Mouse (Mus musculus) left cerebral cortex, adult 8-10 months (tissue): ENCODE measurements around the gene Pip5k1a. TPM values are rescaled to one million over a fixed set of nuclear protein-coding genes. Genes with fewer than 3 reads are reported as not detected.
"Not testable (repeated sequence)": the region's sequence is repeated elsewhere in the genome, so short reads cannot be mapped to it uniquely, and the experiment has no call there.

Experiments
- DNase-seq, 2 experiments: peaks; one replicate each; pipeline ENCODE4 v3.0.0; 2022; ENCODE audit warnings: low spot score in 2 of 2
- total RNA-seq, 4 experiments: library from RNA; stranded (reverse); gene quantifications; 2 replicates each; pipeline ENCODE4 v1.2.4; 2022

The Pip5k1a gene
- total RNA-seq, result 10 to 100 TPM; 49.9 to 53.7 (median 51.0) TPM

DNA sequence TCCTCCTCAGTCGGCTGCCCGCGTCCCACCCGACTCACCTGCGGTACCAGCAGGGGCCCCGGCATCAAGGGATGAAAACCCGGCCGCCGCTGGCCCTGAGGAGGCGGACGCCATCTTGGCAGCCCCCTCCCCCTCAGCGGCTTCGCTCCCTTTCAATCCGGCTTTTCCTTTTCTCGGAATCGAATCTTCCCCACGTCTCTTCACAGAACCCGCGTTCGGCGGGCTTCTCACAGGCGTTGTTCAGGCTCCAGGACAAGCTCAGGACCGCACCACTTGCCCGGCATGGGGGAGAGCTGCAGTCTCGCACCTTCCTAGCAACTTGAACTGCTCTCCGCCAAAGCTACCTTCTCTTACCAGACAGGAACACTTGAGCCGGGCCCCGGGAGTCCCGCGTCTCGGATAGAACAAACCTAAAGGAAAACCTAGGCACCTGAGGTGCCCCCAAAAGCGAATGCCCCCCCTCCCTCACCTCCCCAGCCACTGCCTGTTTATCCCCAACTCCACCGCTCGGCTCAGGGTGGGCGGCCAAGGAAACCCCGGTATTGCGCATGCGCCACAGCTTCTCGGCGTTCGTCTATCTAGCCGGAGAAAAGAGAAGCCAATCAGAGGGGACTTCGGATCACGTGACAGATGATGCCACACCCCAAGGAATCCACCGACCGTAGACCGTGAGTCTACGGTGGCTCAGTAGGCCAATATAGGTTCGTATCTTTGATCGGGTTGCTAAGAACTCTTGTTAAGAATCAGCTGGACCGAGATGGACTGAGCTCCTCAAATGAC, at the start of gene Pip5k1a:
Pip5k1a (minus strand) TSS at position 593 of the 780 bp plus-strand sequence.
- DNase-seq, result peak; percentile 92 to 96

DNA sequence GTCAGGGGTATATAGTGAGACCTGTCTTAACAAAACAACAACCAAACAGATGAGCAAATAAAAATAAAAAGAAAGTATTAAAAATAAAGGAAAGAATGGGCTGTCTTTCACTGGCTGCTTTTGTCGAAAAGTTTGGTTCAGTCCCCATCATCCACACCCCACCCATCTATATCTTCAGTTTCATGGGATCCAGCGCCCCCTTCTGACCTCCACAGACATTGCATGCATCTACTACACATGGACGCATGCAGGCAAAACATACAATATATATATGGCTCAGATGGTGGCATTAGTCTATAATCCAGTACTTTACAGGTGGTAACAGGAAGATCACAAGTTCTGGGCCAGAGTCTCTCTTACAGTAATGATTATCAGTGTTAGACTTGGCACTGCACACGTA, 47.1 kb upstream of the Pip5k1a start:
- DNase-seq, result no peak

DNA sequence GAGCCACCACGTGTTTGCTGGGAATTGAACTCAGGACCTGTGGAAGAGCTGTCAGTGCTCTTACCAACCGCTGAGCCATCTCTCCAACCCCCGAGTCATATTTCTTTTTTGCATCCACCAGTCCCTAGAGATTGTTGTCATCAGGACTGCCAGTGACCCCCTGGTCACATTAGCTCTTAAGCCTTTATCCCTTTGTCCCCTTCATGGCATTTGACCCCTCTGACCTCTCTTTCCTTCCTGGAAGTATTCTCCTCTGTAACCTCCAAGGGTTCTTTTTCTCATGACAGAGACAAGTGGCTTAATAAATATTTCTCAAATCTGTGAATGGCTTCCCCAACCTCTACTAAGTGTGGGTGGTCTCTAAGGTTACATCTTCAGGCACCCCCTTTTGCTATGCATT, 41.2 kb upstream of the Pip5k1a start:
- DNase-seq, result no peak

DNA sequence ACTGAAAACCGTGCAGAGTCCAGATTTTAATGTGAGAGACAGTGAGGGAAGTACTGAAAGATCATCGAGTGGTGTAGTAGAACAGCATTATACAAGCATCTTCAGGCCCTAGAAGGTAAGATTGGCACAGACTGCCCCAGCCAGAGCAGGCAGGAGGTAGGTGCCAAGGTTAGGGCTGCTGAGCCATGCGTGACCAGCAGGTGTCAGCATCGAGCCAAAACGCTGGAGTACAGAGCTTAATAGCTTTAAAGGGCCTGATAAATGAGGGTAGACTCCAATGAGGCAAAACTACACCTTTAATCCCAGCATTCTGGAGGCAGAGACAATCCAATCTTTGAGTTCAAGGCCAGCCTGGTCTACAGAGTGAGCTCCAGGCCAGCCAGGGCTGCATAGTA, 35.9 kb upstream of the Pip5k1a start:
- peak in 1 of 2 experiments; percentile 90 for DNase-seq

DNA sequence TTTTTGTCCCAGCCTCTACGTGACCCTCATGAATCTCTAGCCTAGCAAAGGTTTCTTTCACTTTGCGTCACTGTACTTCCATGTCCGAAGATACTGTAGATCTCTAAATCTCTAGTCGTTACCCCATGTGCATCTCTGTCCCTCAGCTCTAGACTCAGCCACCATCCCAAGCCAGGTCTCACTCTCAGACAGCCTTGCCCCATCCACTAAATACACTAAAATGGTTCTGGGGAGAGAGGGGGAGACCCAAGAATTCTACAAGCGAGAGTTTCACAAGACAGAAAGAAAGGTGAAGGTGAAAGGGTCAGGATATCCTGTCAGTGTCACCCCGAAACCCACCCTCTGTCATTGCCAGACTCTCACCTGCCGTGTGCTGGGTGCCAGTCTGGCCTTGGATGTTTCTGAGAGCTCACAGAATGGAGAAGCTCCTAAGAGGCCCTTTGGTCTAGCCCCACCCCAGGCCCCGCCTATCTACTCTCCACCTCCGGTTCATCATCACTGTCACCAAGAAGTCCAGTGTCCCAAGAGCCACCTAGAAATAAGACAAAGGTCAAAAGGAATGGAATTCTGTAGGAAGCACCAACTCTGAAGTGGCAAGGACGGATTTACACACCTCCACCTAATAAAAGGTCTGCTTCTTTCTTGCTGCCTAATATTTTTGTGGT, 35.4 kb upstream of the Pip5k1a start, which contains the start of gene Tnfaip8l2:
Tnfaip8l2 (minus strand) TSS at position 409 of the 665 bp plus-strand sequence.
- DNase-seq, result no peak

DNA sequence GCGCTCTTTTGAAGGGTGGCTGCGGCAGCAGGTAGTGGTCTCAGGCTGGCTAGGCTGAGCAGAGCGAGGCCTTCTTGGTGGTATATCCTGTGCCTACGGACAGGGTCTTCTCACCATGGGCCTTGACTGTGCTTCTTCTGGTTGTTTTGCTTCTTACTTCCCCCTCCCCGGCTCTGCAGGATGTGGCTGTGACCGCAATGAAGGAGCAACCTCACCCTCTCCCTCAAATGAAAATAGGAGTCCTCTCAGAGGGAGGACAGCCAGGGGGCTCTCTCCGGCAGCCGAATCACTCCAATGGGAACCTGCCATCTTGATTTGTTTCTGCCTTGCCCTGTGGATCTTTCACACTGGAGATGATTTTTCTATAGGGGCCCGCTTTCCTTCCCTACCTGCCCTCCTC, 34.7 kb upstream of the Pip5k1a start:
- no peak for DNase-seq

DNA sequence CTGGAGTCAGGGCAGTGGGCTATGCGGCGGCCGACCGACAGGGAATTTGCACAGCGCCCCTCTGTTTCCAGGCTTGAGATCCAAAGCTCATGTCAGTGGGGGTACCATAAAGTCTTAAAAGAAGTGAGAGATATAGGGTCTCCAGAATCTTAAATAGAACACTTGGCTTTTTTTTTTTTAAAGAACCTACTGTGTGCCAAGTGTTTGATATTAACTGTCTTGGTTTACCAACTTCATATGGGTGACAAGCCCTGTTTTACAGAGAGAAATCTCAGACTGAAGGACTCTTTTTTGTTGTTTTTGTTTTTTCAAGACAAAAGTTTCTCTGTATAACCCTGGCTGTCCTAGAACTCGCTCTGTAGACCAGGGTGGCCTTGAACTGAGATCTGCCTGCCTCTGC, 34.1 kb upstream of the Pip5k1a start:
- no peak for DNase-seq

DNA sequence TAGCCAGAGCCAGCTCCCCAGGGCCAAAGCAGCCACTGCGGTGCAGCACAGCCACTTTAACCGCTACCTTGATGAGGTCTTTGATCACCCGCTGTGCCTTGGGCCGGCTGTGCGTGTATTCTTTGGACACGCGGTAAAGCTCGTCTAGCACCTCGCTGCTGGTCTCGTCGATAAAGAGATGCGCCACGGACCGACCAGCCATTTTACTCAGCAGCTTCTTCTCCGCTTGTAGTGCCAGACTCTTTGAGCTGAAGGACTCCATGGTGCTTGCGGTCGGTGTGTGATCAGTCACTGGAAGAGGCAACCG, 33.5 kb upstream of the Pip5k1a start:
- DNase-seq, result no peak

DNA sequence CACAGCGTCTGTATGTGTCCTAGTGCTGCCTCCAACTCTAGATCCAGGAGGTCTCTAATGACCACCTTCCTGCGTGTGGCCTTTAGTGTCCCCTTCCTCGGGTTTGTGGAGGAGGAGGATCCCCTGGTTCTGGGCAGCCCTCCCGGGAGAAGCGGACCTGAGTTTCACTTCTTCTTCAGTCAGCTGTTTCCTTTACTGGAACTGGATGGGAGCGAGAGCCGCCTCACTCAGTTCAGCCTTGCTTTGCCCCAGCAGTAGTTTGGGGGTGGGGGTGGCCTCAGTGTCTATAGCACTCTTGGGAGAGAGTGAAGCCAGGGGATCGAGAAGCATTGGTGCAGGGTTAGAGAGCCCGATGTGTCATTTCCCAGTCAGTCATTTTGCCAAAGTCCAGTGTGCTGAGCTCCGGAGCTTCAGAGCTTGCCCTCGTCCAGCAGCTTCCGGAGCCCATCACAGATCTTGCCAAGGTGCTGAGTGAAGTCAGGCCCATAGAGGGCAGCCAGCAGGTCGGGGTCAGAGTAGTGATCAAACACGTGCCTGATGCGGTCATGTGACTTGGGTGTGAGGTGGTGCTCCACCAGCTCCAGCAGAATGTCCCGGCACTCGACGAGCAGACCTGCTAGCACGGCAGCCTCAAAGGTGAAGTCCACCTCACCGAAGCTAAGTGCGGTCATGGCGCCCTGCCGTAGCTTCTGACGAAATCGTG, 33.0 kb upstream of the Pip5k1a start:
- DNase-seq, result no peak

DNA sequence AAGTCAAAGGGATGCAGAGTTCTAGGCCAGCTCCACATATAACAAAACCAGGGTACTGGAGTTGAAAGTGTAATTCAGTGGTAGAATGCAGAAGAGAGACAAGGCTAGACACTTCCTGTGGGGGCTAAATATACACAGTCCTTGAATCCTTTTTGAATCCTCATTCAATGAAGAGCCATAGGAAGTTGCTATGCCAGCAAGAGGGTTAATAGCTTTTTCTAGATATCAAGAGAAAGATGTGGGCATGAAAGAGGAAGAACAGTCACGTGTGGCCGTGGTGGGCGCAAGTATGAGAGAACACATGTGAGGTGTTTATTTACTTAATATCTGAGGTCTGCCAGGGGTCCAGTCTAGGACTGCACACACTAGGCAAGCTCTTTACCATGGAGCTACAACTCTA, 29.6 kb upstream of the Pip5k1a start:
- no peak for DNase-seq

DNA sequence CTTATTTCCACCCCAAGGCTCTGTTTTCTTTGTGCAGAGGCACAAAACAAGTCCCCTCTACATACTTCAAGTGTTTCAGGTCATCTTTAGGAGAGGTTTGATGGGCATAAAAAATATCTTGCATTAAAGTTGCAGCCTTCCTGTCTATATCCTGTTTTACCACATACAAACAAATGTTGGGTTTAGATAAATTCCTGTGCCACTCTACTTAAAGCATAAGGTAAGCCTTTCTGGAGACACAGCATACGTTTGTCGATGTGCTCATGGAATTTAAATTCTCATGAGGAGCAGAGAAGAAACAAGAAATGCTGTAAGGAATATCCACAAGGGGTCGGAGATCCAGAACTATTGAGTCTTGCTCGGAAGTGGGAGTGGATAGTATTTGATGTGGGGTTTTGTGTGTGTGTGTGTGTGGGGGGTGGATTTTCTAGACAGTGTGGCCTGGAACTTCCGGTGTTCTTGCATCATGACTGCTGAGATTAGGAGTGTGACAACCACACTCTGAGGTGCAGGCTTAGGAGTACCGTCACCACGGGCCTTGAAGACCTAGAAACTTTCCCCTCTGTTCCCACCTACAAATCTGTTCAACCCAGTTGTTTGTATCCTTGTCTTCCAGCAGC, 28.8 kb upstream of the Pip5k1a start:
- DNase-seq, result no peak

DNA sequence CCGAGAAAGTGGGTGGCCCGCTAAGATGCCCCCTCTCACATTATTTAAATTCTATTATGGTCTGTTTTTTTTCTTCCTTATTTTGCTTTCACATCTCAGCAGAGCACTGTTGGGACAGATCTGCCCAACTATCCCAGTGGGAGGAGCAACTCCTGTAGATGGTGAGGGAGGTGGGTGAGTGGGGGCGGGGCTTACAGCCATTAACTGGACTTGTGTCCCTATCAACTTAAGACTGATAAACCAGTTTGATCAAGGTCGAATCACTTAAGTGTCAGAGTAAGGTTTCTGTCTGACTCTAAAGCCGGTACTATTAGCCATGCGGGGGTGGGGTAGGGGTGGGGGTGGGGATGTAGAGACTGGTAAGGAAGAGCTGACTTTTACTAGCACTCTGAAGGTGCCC, 28.3 kb upstream of the Pip5k1a start:
- DNase-seq, result peak in 1 of 2 experiments; percentile 57

DNA sequence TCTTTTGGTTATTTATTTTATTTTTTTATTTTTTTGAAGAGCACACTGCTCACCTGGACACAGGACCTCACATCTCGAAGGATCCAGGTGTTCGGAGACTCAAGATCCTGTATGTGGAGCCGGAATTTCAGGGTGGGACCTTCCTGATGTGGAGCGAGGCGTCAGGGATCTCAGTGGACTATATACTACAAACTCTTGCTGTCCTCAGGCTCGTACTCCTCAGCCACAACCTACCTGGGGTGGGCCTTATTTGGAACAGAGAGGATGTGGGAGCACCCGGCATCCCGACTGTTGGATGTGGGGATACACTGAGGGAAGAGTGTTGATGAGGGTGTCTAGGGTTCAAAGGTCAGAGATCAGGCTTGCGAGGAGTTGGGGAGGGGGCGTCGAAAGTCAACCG, 27.4 kb upstream of the Pip5k1a start:
- DNase-seq, result not testable (repeated sequence)

DNA sequence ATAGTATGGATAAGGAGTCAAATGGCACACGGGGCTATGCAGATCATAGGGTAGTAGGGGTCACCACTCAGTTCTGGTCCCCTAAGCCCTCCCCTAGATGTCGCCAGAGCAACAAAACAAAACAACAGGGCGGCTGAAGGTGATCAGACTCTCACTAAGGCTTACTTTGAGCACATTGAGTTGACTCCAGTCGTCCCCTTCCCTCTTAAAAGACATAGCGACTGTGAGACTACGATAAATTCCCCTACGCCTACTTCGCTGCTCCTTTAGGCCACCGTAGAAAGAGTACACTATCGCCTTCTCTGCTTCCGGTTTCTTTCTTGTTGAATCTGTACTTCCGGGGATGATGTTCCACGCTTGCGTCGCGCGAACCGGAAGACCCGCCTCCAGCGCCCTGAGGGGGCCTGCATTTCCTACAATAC, 27.0 kb upstream of the Pip5k1a start, which contains the start of the genes Scnm1 and Lysmd1:
Scnm1 (minus strand) TSS at position 332 of the 422 bp plus-strand sequence.
Lysmd1 (plus strand) TSS at position 409 of the 422 bp plus-strand sequence.
- DNase-seq, result peak; percentile 74 to 94

DNA sequence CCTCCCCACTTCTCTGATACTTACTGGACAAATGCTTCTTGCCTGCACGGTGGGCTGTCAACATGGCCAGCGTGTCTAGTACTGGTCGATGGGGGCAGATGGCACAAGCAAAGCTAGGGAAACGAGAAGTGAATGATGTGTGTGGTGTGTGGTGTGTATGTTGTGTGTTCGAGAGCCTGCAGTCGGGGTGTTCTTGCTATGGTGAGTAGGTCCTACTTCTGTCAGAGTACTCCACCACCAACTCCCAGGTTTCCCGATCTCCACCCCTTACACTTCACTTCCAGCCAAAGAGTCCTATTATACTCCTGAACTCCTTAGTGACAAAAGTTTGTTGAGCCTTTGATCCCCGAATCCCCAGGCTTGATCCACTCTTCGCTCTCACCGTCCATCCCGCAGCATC, 26.4 kb upstream of the Pip5k1a start:
- no peak for DNase-seq

DNA sequence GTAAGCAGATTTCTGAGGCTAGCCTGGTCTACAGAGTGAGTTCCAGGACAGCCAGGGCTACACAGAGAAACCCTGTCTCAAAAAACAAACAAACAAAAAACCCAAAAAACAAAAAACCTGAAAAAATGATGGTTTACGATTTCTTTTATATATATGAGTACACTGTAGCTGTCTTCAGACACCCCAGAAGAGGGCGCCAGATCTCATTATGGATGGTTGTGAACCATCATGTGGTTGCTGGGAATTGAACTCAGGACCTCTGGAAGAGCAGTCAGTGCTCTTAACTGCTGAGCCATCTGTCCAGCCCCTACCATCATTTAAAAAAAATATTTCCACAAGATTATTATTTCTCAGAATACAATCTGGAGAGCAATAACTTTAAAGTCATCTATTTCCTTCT, 25.7 kb upstream of the Pip5k1a start:
- DNase-seq, result not testable (repeated sequence)

DNA sequence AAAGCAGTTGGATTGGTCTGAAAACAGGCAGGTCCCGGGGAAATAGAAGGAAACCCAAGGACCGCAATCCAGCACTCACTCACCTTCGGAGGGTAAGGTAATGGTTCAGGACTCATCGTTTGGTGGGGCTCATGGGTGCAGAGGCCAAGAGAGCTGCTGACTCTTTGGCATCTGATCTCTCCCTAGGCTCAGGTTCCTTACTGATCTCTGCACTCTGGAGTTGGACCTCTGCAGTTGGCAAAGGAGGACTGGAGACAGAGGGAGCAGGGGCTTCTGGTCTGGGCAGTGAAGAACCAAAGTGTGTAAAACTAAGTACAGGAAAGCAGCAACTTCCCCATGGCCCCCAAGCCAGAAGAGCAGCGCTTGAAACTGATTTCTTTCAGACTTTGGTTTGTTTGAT, 23.4 kb upstream of the Pip5k1a start:
- DNase-seq, result no peak

DNA sequence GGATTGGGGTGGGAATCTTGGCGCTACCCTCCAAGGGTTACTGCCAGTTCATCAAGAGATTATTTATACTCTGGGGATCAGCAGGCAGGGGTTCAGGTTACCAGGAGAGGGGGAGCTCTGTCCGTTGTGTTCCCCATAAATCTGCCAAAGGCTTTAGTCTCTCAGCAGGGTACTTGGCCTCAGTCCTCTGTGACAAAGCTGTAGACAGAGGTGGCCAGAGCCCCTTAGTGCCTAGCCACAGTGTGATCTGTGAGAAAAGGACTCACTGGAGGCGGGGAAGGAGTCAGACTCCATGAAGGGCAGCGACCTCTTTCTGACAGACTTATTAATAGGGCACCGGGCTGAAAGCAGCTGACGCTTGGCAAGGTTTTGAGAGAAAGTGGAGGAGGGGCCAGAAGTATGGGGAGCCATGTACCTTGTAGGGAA, 22.5 kb upstream of the Pip5k1a start:
- DNase-seq, result no peak

DNA sequence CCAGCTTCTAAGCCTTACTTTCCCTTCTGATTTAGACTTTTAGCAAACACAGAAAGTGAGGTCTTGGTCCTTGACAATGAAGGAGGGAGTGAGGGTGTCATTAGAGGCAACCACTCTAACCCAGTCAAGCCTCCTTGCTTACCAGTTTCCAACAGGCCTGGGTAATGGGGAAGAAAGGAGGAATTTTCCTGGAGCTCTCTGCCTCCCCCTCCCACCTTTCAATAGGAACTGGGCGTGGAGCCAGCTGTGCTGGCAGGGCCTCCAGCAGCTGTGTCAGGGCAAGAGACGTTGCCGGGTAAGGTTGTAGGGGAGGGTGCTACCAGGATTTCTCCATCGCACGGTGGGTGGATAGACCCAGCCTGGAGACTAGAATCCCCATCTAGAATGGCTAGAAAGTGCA, 18.2 kb upstream of the Pip5k1a start:
- DNase-seq, result no peak

DNA sequence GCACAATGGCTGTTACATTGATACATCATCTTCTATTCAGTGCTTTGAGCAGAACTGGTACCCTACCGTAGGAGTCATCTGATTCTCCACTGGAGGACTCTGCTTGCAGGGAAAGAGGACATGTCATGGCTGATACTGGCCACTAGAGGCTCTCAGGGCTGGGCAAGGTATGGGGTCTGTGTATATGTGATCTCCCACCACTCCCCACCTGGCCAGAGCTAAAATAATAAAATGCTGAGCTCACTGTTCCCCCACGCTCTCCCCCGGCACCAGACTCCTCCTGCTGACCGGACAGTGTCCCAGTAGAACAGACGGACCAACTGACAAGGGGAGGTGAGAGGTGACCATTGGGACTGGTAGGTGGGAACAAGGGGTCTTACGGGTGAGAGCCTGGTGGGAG, 17.5 kb upstream of the Pip5k1a start, which contains the start of gene Tmod4:
Tmod4 (plus strand) TSS at position 231 of the 400 bp plus-strand sequence.
- DNase-seq, result no peak

DNA sequence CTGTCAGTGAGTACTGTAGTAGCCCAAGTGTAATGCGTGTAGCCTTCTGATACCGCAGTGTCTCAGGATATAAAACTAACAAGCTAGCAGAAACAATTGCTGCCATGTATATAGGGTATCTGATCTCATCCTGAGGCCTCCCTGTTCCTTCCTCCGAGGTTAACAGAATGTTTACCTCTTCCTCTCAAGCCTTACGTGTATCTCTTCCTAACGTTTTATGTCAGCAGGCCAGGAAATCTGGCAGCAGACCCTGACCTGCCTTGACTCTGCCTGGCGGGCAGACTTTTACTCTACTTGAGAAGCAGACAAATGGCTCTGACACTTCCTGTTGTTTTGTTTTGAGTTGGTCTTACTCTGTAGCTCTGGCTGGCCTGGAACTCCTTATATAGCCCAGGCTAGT, 14.8 kb upstream of the Pip5k1a start:
- DNase-seq, result no peak

DNA sequence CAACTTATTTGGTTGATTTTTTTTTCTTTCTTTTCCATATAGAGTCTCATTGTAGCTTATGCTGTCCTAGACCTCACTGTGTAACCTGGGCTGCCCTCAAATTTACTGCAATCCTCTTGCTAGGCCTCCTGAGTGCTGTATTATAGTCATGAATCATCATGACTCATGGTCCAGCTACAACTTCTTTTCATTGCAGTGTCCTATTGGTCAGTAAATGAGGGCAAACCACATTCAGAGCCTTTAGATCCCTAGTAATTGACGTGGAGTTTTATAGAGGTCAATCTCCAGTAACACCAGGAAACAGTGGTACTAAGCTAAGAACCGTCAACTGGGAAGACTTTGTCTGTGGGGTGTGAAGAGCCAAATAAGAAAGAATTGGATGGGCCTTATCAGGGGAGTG, 11.0 kb upstream of the Pip5k1a start:
- DNase-seq, result no peak
